Mouse (Mus musculus): ENCODE data around the gene Cfap52. TPM values are rescaled to one million over a fixed set of nuclear protein-coding genes. Genes with fewer than 3 reads are reported as not detected.

The Cfap52 gene
- polyA plus RNA-seq, 1 experiment from 2014 or later, result 2.2 TPM

DNA sequence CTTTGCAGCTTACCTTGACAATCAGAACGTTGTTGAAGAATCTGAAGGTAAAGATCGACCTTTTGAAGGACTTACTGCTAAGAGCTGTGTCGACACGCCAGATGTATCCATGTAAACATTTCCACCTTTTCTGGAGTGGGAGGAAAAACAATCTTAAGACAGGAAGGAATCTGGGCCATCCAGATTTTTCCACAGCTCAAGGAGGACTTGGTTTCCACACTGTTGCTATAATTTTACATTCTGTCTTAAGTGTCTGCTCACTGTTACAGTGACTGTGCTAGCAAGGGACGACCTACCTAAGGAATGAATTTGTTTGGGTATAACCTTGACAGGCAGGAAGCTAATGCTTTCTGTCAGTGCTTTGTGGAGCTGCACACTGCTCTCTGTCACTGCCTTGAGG lies 7.8 kb upstream of the Cfap52 start:
- H3K9ac ChIP-seq (replicated peaks), result no peak overlapping the region
- peaks cover 5% of the 10 kb centered on the region; the same call in 1 of the 2 replicates for H3K4me1 ChIP-seq (replicated peaks)
- H3K4me2 ChIP-seq (replicated peaks), result no peak overlapping the region
- H3K27me3 ChIP-seq, result 0 out of 2 replicates have a peak, but pooled peaks cover 5% of the 10 kb centered on the region
- WGBS, result 92% methylated on average over 5 of the region's 5 CpGs
- H3K9me3 ChIP-seq, result no peaks in the 10 kb centered on the region
- no peak overlapping the region for H3K27ac ChIP-seq
- no peak for ATAC-seq
- H3K4me3 ChIP-seq (replicated peaks), result no peak overlapping the region
- H3K36me3 ChIP-seq, result peaks cover 32% of the 10 kb centered on the region

DNA sequence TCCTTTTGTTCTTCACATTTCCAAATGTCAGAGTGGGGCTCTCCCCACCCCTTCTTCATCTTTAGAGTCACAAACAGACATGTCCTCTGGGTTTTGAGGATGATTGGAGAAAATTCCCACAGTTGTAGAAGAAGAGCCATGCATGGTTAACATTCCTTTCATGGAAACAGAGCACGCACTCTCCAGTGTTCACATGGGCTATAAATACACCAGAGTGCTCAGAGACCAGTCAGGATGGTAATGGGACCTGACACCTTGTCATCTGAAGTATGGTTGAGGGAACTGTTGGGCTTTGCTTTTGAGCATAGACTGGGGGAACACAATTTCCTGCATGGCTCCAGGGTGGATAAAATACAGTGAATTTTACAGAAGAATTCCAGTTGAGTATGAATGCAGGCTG lies 7.2 kb upstream of the Cfap52 start:
- WGBS, result 85% methylated on average over 1 of the region's 1 CpGs
- no peak overlapping the region for H3K9ac ChIP-seq (replicated peaks)

GRCm38 (mm10) chr11:67967831-67968230 lies 2.4 kb upstream of the Cfap52 start:
- Histone ChIP-seq H3K9ac (replicated peaks) (no peak overlapping the region), H3K4me3 (replicated peaks) (0 out of 2 replicates have a peak overlapping the region, but pooled peaks have one; percentile 4), H3K4me2 (replicated peaks) (peak overlapping the region; percentile 19), H3K4me1 (replicated peaks) (peaks cover 22% of the 10 kb centered on the region), H3K27ac (no peak overlapping the region), H3K27me3 (no peaks in the 10 kb centered on the region), H3K9me3 (no peaks in the 10 kb centered on the region), H3K36me3 (peaks cover 21% of the 10 kb centered on the region)
- no peak for ATAC-seq
- 61% methylated on average over 11 of the region's 11 CpGs for WGBS

More for the DNA sequence above, 7.2 kb upstream of the Cfap52 start:
- no peak overlapping the region for H3K4me2 ChIP-seq (replicated peaks)
- ATAC-seq, result no peak
- H3K27me3 ChIP-seq, result 0 out of 2 replicates have a peak, but pooled peaks cover 5% of the 10 kb centered on the region
- H3K9me3 ChIP-seq, result no peaks in the 10 kb centered on the region
- no peak overlapping the region for H3K27ac ChIP-seq
- peaks cover 6% of the 10 kb centered on the region for H3K4me1 ChIP-seq (replicated peaks)
- peaks cover 32% of the 10 kb centered on the region for H3K36me3 ChIP-seq
- no peak overlapping the region for H3K4me3 ChIP-seq (replicated peaks)

DNA sequence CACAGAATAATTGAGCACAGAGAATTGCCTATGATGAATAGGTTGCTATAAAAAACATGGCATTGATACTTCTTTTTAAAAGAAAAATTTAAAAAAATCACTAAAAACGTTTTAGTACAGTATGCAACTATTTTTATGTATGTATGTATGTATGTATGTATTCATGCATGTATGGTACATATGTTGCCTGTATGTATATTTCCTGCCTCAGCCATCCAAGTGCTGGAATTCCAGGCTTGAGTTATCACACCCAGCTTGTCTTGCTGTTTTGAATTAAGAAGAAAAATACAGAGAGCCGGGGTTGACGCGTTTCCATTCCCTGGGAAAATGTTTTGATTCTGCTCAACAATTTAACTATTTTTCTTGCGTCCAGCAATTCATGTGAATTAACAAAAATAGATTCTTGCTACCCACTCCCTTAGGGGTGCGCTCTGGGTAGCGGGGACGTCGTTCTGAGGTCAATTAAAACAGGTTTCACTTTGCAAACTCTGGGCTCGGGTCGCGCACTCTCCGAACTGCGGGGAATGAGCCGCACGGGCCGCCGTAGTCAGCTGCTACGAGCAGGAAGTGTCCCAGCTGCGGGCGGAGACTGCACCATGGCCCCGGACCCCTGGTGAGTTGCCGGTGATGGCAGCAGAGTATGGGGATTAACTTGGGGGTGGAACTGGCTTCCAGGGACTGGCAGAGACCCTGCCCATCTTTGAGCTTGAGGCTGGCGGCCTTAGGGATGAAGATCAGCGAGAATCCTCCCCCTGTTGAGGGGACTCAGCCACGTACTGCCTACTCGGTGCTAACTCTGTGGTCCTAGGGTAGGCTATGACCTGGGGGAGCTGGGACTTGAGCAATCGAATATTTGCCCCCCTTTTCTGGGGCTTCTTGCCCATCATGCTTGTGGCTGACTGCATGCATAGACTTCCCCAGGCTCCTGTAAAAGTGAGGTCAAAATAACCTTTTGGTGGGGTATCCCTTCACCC lies 741 bp upstream of the Cfap52 start, which contains the start of gene Stx8:
TSS of gene Stx8 (plus strand) at position 289 of the 974 bp plus-strand sequence.
- no peaks in the 10 kb centered on the region for H3K27me3 ChIP-seq
- peaks cover 12% of the 10 kb centered on the region for H3K36me3 ChIP-seq
- peak within 1 kb of the TSS; percentile 89 for H3K9ac ChIP-seq (replicated peaks)
- no peaks in the 10 kb centered on the region for H3K9me3 ChIP-seq
- peak within 1 kb of the TSS; percentile 92 for H3K4me2 ChIP-seq (replicated peaks)
- H3K4me1 ChIP-seq (replicated peaks), result peaks cover 22% of the 10 kb centered on the region
- H3K4me3 ChIP-seq (replicated peaks), result peak within 1 kb of the TSS; percentile 82
- WGBS, result under 1% methylated on average over 28 of the region's 28 CpGs
- peak; percentile 92 for ATAC-seq
- 0 out of 2 replicates have a peak within 1 kb of the TSS, but pooled peaks have one; percentile 37 for H3K27ac ChIP-seq

DNA sequence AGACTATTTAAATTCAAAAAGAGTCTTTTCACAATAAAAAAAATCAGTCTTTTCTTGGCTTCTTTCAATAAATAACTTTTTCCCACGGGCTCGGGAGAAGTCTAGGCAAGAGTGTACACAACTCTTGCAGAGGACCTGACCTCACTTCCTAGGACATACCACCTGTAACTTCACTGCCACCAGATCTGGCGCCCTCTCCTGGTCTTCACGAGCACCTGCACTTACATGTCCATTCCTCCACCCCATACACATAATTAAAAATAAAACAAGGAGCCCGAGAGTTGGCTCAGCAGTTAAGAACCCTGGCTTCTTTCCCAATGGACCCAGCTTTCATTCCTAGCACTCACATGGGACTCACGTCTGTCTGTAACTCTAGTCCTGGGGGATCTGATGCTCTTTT lies 1.3 kb downstream of the Cfap52 start:
- H3K4me1 ChIP-seq (replicated peaks), result peaks cover 22% of the 10 kb centered on the region
- no peaks in the 10 kb centered on the region for H3K9me3 ChIP-seq
- no peaks in the 10 kb centered on the region for H3K36me3 ChIP-seq
- ATAC-seq, result no peak
- H3K27ac ChIP-seq, result no peak overlapping the region
- no peaks in the 10 kb centered on the region for H3K27me3 ChIP-seq
- H3K9ac ChIP-seq (replicated peaks), result no peak overlapping the region
- WGBS, result 79% methylated on average over 6 of the region's 6 CpGs
- no peak overlapping the region for H3K4me3 ChIP-seq (replicated peaks)
- H3K4me2 ChIP-seq (replicated peaks), result no peak overlapping the region

- ATAC-seq, result no peak
- H3K4me2 ChIP-seq (replicated peaks), result no peak overlapping the region
- H3K27me3 ChIP-seq, result no peaks in the 10 kb centered on the region
- H3K4me1 ChIP-seq (replicated peaks), result no peaks in the 10 kb centered on the region
- no peaks in the 10 kb centered on the region for H3K9me3 ChIP-seq
- 85% methylated on average over 6 of the region's 6 CpGs for WGBS
- H3K27ac ChIP-seq, result no peak overlapping the region
- no peaks in the 10 kb centered on the region for H3K36me3 ChIP-seq
- H3K9ac ChIP-seq (replicated peaks), result no peak overlapping the region
- no peak overlapping the region for H3K4me3 ChIP-seq (replicated peaks)
These were observed 11.0 kb downstream of the Cfap52 start for GRCm38 (mm10) chr11:67954413-67954812.

GRCm38 (mm10) chr11:67953604-67954003 lies 11.8 kb downstream of the Cfap52 start:
- H3K27ac ChIP-seq, result no peak overlapping the region
- H3K4me2 ChIP-seq (replicated peaks), result no peak overlapping the region
- WGBS, result 83% methylated on average over 5 of the region's 5 CpGs
- H3K9me3 ChIP-seq, result no peaks in the 10 kb centered on the region
- no peaks in the 10 kb centered on the region for H3K36me3 ChIP-seq
- no peaks in the 10 kb centered on the region for H3K4me1 ChIP-seq (replicated peaks)
- no peak overlapping the region for H3K4me3 ChIP-seq (replicated peaks)
- no peak for ATAC-seq
- H3K27me3 ChIP-seq, result no peaks in the 10 kb centered on the region
- H3K9ac ChIP-seq (replicated peaks), result no peak overlapping the region

DNA sequence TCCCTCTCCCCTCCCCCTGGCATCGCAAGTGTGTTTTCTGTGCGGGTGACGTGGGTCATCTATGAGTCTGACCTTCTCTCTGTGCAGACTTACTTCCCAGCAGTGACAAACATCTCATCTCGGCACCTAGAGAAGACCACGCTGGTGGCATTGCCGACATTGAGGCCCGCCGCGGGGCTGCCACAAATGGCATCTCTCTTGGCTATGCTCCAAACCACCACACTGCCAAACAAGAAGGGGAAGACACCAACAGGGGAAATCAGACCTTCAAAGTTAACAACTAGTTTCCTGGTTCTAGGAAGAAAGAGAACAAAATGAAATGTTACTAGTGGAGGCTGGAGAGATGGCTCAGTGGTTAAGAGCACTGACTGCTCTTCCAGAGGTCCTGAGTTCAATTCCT lies 16.0 kb downstream of the Cfap52 start:
- no peak overlapping the region for H3K27ac ChIP-seq
- no peak overlapping the region for H3K4me3 ChIP-seq (replicated peaks)
- no peaks in the 10 kb centered on the region for H3K4me1 ChIP-seq (replicated peaks)
- ATAC-seq, result no peak
- H3K4me2 ChIP-seq (replicated peaks), result no peak overlapping the region
- H3K27me3 ChIP-seq, result no peaks in the 10 kb centered on the region
- no peaks in the 10 kb centered on the region for H3K9me3 ChIP-seq
- WGBS, result 93% methylated on average over 9 of the region's 9 CpGs
- H3K36me3 ChIP-seq, result no peaks in the 10 kb centered on the region
- no peak overlapping the region for H3K9ac ChIP-seq (replicated peaks)

DNA sequence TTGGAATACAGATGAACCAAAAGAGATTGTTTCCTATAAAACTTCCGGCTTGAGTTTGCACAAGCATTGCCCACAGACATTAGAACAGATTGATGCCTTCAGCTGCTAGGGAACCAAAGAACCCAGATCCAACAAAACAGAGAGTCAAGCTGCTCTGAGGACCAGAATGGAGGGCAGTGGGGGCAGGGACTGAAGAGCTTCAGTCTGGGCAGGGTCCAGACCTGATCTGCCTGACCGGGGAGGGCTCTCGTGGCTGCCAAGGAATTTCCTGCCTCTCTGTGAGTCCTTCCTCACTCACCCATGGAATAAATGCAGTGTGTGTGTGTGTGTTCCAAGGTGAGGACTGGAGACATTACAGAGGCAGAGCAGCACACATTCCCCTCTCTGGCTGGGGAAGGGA lies 17.2 kb downstream of the Cfap52 start:
- H3K4me3 ChIP-seq (replicated peaks), result no peak overlapping the region
- no peaks in the 10 kb centered on the region for H3K27me3 ChIP-seq
- H3K9ac ChIP-seq (replicated peaks), result no peak overlapping the region
- no peak overlapping the region for H3K27ac ChIP-seq
- H3K9me3 ChIP-seq, result no peaks in the 10 kb centered on the region
- no peaks in the 10 kb centered on the region for H3K4me1 ChIP-seq (replicated peaks)
- H3K36me3 ChIP-seq, result no peaks in the 10 kb centered on the region
- H3K4me2 ChIP-seq (replicated peaks), result no peak overlapping the region
- no peak for ATAC-seq
- 77% methylated on average over 3 of the region's 3 CpGs for WGBS

GRCm38 (mm10) chr11:67932156-67932555 lies 33.3 kb downstream of the Cfap52 start:
- Histone ChIP-seq H3K4me3 (replicated peaks) (no peak overlapping the region), H3K4me1 (replicated peaks) (no peaks in the 10 kb centered on the region), H3K4me2 (replicated peaks) (no peak overlapping the region), H3K9ac (replicated peaks) (no peak overlapping the region), H3K27ac (no peak overlapping the region), H3K36me3 (no peaks in the 10 kb centered on the region), H3K27me3 (no peaks in the 10 kb centered on the region), H3K9me3 (no peaks in the 10 kb centered on the region)
- ATAC-seq, result no peak
- 94% methylated on average over 3 of the region's 3 CpGs for WGBS

DNA sequence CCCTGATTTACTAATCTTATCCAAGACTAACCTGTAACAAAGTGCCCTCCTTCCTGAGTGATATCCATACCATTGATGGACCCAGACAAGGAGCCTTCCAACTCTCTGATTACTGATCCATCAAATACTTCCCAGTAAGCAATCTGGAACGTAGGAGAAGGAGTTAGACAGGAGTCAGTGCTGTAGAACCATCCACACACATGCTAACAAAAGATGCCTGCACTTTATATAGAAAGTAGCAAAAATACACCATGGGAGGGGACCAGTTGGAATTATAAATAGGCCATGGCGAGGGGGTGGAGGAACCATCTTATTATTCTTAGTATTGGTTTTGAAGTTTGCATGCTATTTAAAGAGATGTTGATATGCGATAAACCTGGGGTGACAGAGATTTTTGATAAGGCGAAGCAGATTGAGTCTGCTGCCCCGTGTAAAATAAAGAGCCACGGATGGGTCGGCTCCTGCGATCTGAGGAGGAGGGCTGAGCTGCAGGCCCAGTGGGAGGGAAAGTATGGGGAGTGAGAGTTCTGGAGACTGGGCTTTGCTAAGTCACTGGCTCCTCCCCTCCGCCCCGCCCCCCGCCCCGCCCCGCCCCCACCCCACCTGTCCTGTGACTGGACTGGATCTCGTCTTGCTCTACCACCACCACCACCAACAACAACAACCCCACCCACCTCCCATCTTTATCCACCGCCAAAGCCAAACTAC lies 38.9 kb downstream of the Cfap52 start:
- Histone ChIP-seq H3K36me3 (no peaks in the 10 kb centered on the region), H3K4me3 (replicated peaks) (no peak overlapping the region), H3K9ac (replicated peaks) (no peak overlapping the region), H3K27ac (no peak overlapping the region), H3K4me1 (replicated peaks) (peaks cover 14% of the 10 kb centered on the region), H3K27me3 (peaks cover 6% of the 10 kb centered on the region), H3K4me2 (replicated peaks) (no peak overlapping the region), H3K9me3 (no peaks in the 10 kb centered on the region)
- no peak for ATAC-seq
- WGBS, result 17% methylated on average over 10 of the region's 15 CpGs

- Histone ChIP-seq H3K9me3 (no peaks in the 10 kb centered on the region), H3K36me3 (no peaks in the 10 kb centered on the region), H3K4me2 (replicated peaks) (no peak overlapping the region), H3K27me3 (peaks cover 21% of the 10 kb centered on the region), H3K4me1 (replicated peaks) (peaks cover 19% of the 10 kb centered on the region), H3K9ac (replicated peaks) (no peak overlapping the region), H3K4me3 (replicated peaks) (no peak overlapping the region), H3K27ac (no peak overlapping the region)
- 92% methylated on average over 13 of the region's 13 CpGs for WGBS
- ATAC-seq, result no peak
These were observed 40.5 kb downstream of the Cfap52 start for GRCm38 (mm10) chr11:67925000-67925399.
